Mouse (Mus musculus) limb, embryonic 15.5 days (tissue): ENCODE measurements around the gene Dclk1. TPM values are rescaled to one million over a fixed set of nuclear protein-coding genes. Genes with fewer than 3 reads are reported as not detected.
A peak's percentile ranks its signal among the peaks of the same experiment; 100 is the strongest.

Experiments
- ATAC-seq: fragments of 200-750 bp; cut with Nextera tagmentation; 2 replicates; pipeline ENCODE4 v1.8.0; 2017; ENCODE audit warnings: low read depth, moderate TSS enrichment; ENCODE audit not compliant: insufficient number of reproducible peaks, low FRiP score, low TSS enrichment
- H3K27ac ChIP-seq: fragments of 300-500 bp; sonication (generic); 2 replicates; pipeline ENCODE4 v1.5.1; 2015; ENCODE audit warnings: moderate library complexity, mild to moderate bottlenecking, inconsistent platforms
- H3K27me3 ChIP-seq: fragments of 300-500 bp; sonication (generic); 2 replicates; pipeline ENCODE4 v1.6.1; 2015; ENCODE audit warnings: inconsistent platforms
- H3K36me3 ChIP-seq: fragments of 300-500 bp; sonication (generic); 2 replicates; pipeline ENCODE4 v1.6.1; 2015; ENCODE audit warnings: inconsistent platforms
- H3K4me1 ChIP-seq: fragments of 300-500 bp; sonication (generic); 2 replicates; pipeline ENCODE4 v1.6.1; 2015; ENCODE audit warnings: inconsistent platforms
- H3K4me2 ChIP-seq: fragments of 300-500 bp; sonication (generic); 2 replicates; pipeline ENCODE4 v1.6.1; 2015; ENCODE audit warnings: mild to moderate bottlenecking, inconsistent platforms
- H3K4me3 ChIP-seq: fragments of 300-500 bp; sonication (generic); 2 replicates; pipeline ENCODE4 v1.5.1; 2015; ENCODE audit warnings: mild to moderate bottlenecking, inconsistent platforms
- H3K9ac ChIP-seq: fragments of 300-500 bp; sonication (generic); 2 replicates; pipeline ENCODE4 v1.6.1; 2015; ENCODE audit warnings: inconsistent platforms
- H3K9me3 ChIP-seq: fragments of 300-500 bp; sonication (generic); 2 replicates; pipeline ENCODE4 v1.6.1; 2016; ENCODE audit warnings: inconsistent platforms
- WGBS: fragments of 180-500 bp; shearing (Covaris S2); methylation state at CpG from one replicate; pipeline ENCODE4 v1.1.7; 2015; 5-methylcytosine and 5-hydroxymethylcytosine counted together
- polyA plus RNA-seq: library from polyadenylated mRNA; unstranded; fragments of >200 nt; fragmentation: Nextera tagmentation; extraction: Ambion mirVana; gene quantifications from 2 replicates; pipeline ENCODE4 v1.2.1, GENCODE M21; 2015

Gene Dclk1
- polyA plus RNA-seq, 1 experiment from 2014 or later = 70.1 TPM

GRCm38 (mm10) chr3:55223862-55224261 is 18.3 kb upstream of the Dclk1 start:
- H3K4me3 ChIP-seq = no peak overlapping the region
- no peak overlapping the region for H3K27ac ChIP-seq
- no peak overlapping the region for H3K4me2 ChIP-seq
- 71% methylated on average over 3 of the region's 3 CpGs for WGBS
- no peaks in the 10 kb centered on the region for H3K36me3 ChIP-seq
- peaks cover 5% of the 10 kb centered on the region; the same call in 1 of the 2 replicates for H3K4me1 ChIP-seq
- no peak overlapping the region for H3K9ac ChIP-seq
- H3K9me3 ChIP-seq = no peaks in the 10 kb centered on the region
- ATAC-seq = no peak; the same call in 1 of the 2 replicates
- H3K27me3 ChIP-seq = no peaks in the 10 kb centered on the region

DNA sequence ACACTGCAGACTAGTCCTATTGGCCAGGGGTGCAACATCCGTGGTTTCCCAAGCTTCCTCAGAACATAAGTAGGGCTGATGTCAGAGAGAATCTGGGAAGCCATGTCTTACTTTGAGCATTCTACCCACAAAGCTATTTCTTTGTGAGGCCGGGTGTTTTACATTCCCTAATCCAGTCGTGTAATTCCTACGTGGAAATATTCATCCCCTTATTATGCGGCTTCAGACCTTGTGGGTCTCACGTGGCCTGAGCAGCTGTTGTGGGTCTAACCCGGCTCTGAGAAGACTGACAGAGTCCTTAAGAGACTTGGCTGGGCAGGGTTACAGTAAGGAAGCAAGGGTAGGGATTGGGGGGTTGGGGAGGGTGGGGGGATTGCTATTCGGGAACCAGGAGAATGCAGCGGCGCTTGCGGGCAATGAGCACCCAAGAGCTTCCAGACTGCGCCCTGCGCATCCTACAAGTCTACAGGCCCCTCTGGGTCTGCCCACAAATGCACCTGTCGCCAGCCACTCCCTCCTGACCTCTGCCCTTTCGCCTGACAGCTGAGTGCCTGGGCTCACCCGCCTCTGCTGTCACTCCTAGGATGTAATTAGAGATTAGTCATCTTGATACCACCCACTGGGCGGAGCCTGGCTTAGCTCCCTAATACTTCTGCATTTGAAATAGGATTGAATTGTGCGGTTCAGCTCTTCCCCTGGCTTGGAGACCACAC is 15.5 kb upstream of the Dclk1 start:
- 29% methylated on average over 18 of the region's 18 CpGs for WGBS
- no peak overlapping the region for H3K4me2 ChIP-seq
- no peaks in the 10 kb centered on the region for H3K27me3 ChIP-seq
- no peak overlapping the region for H3K9ac ChIP-seq
- no peaks in the 10 kb centered on the region for H3K36me3 ChIP-seq
- H3K9me3 ChIP-seq = no peaks in the 10 kb centered on the region
- peaks cover 5% of the 10 kb centered on the region; the same call in 1 of the 2 replicates for H3K4me1 ChIP-seq
- no peak overlapping the region for H3K27ac ChIP-seq
- peak; percentile 77; the same call in 1 of the 2 replicates for ATAC-seq
- no peak overlapping the region for H3K4me3 ChIP-seq

GRCm38 (mm10) chr3:55227214-55227581 is 15.0 kb upstream of the Dclk1 start:
- Histone ChIP-seq H3K4me2 (no peak overlapping the region), H3K4me3 (no peak overlapping the region), H3K4me1 (peaks cover 5% of the 10 kb centered on the region; the same call in 1 of the 2 replicates), H3K27ac (no peak overlapping the region), H3K36me3 (no peaks in the 10 kb centered on the region), H3K9ac (no peak overlapping the region), H3K27me3 (no peaks in the 10 kb centered on the region), H3K9me3 (no peaks in the 10 kb centered on the region)
- WGBS = 22% methylated on average over 4 of the region's 4 CpGs
- 0 out of 2 replicates have a peak, but pooled peaks have one; percentile 21 for ATAC-seq

DNA sequence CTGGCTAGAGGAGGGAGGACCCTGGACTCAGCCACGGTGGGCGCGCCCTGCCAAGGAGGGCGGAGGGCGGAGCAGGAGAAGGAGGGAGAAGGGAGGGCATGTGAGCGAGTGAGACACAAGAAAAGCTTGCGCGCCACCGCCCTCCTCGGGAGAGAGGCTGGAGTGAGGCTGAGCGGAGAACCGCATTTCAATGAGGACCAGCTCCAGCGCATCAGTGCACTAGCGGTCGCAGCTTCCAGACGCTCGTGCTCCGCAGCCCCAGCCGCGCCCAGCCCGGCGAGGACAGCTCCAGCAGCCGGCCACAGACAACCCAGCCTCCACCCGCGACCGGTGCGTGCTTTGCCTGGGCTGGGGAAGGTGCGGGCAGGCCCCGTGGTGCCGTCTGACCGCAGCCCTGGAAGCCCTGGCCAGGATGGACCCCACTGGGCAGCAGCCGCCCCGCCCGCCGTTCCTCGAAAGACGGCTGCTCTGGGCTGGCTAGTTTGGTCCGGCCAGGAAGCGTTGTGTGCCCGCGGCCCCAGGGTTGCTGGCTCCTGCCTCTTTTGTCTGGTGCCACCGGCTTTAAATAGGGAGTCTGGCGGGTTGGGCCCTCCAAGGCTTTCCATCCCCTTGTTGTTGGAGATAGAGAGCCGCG is 375 bp downstream of the Dclk1 start:
- H3K27me3 ChIP-seq = 0 out of 2 replicates have a peak, but pooled peaks cover 3% of the 10 kb centered on the region
- H3K9ac ChIP-seq = peak overlapping the region; percentile 71
- H3K4me1 ChIP-seq = peaks cover 18% of the 10 kb centered on the region
- 0 out of 2 replicates have a peak, but pooled peaks cover 5% of the 10 kb centered on the region for H3K36me3 ChIP-seq
- ATAC-seq = peak; percentile 89
- peak overlapping the region; percentile 68 for H3K4me3 ChIP-seq
- WGBS = under 1% methylated on average over 43 of the region's 45 CpGs
- no peaks in the 10 kb centered on the region for H3K9me3 ChIP-seq
- H3K4me2 ChIP-seq = peak overlapping the region; percentile 87
- H3K27ac ChIP-seq = peak overlapping the region; percentile 85

- Histone ChIP-seq H3K4me2 (peak overlapping the region; percentile 87), H3K27me3 (0 out of 2 replicates have a peak, but pooled peaks cover 3% of the 10 kb centered on the region), H3K9me3 (no peaks in the 10 kb centered on the region), H3K9ac (peak overlapping the region; percentile 71), H3K27ac (peak overlapping the region; percentile 85), H3K4me1 (peaks cover 18% of the 10 kb centered on the region), H3K36me3 (0 out of 2 replicates have a peak, but pooled peaks cover 6% of the 10 kb centered on the region), H3K4me3 (peak overlapping the region; percentile 68)
- WGBS = 2% methylated on average over 8 of the region's 8 CpGs
- 0 out of 2 replicates have a peak, but pooled peaks have one; percentile 11 for ATAC-seq
Observed at GRCm38 (mm10) chr3:55243056-55243471, 900 bp downstream of the Dclk1 start.

- peak overlapping the region; percentile 68 for H3K4me3 ChIP-seq
- H3K9me3 ChIP-seq = no peaks in the 10 kb centered on the region
- H3K4me2 ChIP-seq = peak overlapping the region; percentile 17; the same call in 1 of the 2 replicates
- 0 out of 2 replicates have a peak, but pooled peaks cover 6% of the 10 kb centered on the region for H3K36me3 ChIP-seq
- 38% methylated on average over 6 of the region's 6 CpGs for WGBS
- H3K9ac ChIP-seq = no peak overlapping the region
- no peak for ATAC-seq
- 0 out of 2 replicates have a peak, but pooled peaks cover 3% of the 10 kb centered on the region for H3K27me3 ChIP-seq
- H3K4me1 ChIP-seq = peaks cover 22% of the 10 kb centered on the region
- no peak overlapping the region for H3K27ac ChIP-seq
Observed at GRCm38 (mm10) chr3:55244087-55244486, 1.9 kb downstream of the Dclk1 start.

GRCm38 (mm10) chr3:55246618-55247272 is 4.6 kb downstream of the Dclk1 start:
- 0 out of 2 replicates have a peak, but pooled peaks cover 3% of the 10 kb centered on the region for H3K27me3 ChIP-seq
- H3K4me1 ChIP-seq = peaks cover 32% of the 10 kb centered on the region
- H3K9me3 ChIP-seq = no peaks in the 10 kb centered on the region
- H3K4me3 ChIP-seq = no peak overlapping the region
- H3K36me3 ChIP-seq = 0 out of 2 replicates have a peak, but pooled peaks cover 6% of the 10 kb centered on the region
- 88% methylated on average over 12 of the region's 12 CpGs for WGBS
- H3K4me2 ChIP-seq = no peak overlapping the region
- no peak for ATAC-seq
- H3K27ac ChIP-seq = no peak overlapping the region
- no peak overlapping the region for H3K9ac ChIP-seq

DNA sequence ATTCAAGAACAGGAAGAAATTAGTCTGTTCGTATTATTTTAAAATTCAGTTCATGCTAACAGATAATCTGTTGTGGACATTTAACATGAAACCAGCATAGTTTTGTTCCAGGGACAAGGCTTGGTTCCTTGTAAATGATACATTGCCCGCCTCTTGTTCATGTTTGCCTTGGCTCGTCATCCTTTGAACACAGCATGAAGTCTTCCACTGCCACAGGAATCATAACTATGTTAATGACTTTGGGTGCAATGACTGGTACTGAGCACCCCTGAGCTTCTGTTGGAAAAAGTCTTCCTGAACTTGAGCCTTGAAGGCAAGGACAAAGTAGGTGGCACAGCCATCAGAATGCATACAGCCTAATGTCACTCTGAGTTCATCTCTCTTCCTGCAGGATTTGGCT is 5.9 kb downstream of the Dclk1 start:
- no peak overlapping the region for H3K4me2 ChIP-seq
- H3K27me3 ChIP-seq = no peaks in the 10 kb centered on the region
- H3K27ac ChIP-seq = no peak overlapping the region
- no peak overlapping the region for H3K4me3 ChIP-seq
- ATAC-seq = no peak
- H3K4me1 ChIP-seq = peaks cover 21% of the 10 kb centered on the region
- 0 out of 2 replicates have a peak, but pooled peaks cover 6% of the 10 kb centered on the region for H3K36me3 ChIP-seq
- H3K9ac ChIP-seq = no peak overlapping the region
- no peaks in the 10 kb centered on the region for H3K9me3 ChIP-seq
- WGBS = 68% methylated on average over 3 of the region's 3 CpGs

GRCm38 (mm10) chr3:55248508-55248907 is 6.3 kb downstream of the Dclk1 start:
- WGBS = 54% methylated on average over 6 of the region's 6 CpGs

GRCm38 (mm10) chr3:55250631-55251030 is 8.5 kb downstream of the Dclk1 start:
- Histone ChIP-seq H3K9ac (no peak overlapping the region), H3K4me2 (no peak overlapping the region), H3K4me3 (no peak overlapping the region), H3K4me1 (peaks cover 15% of the 10 kb centered on the region; the same call in 1 of the 2 replicates), H3K27ac (no peak overlapping the region; the same call in 1 of the 2 replicates), H3K9me3 (no peaks in the 10 kb centered on the region), H3K27me3 (no peaks in the 10 kb centered on the region), H3K36me3 (0 out of 2 replicates have a peak, but pooled peaks cover 10% of the 10 kb centered on the region)
- 76% methylated on average over 2 of the region's 2 CpGs for WGBS
- no peak for ATAC-seq

More at GRCm38 (mm10) chr3:55248508-55248907, 6.3 kb downstream of the Dclk1 start:
- H3K27me3 ChIP-seq = no peaks in the 10 kb centered on the region
- 0 out of 2 replicates have a peak, but pooled peaks cover 6% of the 10 kb centered on the region for H3K36me3 ChIP-seq
- H3K4me1 ChIP-seq = peaks cover 16% of the 10 kb centered on the region
- ATAC-seq = no peak
- H3K4me3 ChIP-seq = no peak overlapping the region
- H3K27ac ChIP-seq = no peak overlapping the region
- no peak overlapping the region for H3K4me2 ChIP-seq
- no peak overlapping the region for H3K9ac ChIP-seq
- H3K9me3 ChIP-seq = no peaks in the 10 kb centered on the region

DNA sequence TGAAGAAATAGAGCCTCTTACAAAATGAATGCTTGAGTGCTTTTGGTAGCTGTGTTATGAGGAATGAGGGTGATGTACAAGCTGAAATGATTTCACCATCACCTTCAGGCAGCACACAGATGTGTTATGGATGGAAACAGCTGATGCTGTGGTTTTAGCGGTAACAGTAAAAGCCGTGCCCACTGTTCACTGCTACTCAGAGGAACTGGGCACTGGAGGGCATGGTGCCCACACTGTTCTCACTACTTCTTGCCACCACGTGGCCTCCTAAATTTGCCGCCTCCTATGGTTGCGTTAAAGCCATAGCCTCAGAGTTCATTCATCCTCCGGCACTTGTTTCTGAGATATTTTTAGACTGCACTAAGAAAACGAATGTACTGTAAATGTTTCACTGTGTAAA is 18.0 kb downstream of the Dclk1 start:
- H3K9ac ChIP-seq = no peak overlapping the region
- WGBS = 60% methylated on average over 7 of the region's 7 CpGs
- H3K4me3 ChIP-seq = no peak overlapping the region
- no peak overlapping the region for H3K27ac ChIP-seq
- H3K27me3 ChIP-seq = no peaks in the 10 kb centered on the region
- no peaks in the 10 kb centered on the region; the same call in 1 of the 2 replicates for H3K4me1 ChIP-seq
- no peak overlapping the region for H3K4me2 ChIP-seq
- peaks cover 9% of the 10 kb centered on the region; the same call in 1 of the 2 replicates for H3K36me3 ChIP-seq
- H3K9me3 ChIP-seq = no peaks in the 10 kb centered on the region
- no peak for ATAC-seq
